Mouse (Mus musculus): ENCODE measurements around the gene Tm9sf1.

Tm9sf1 gene

DNA sequence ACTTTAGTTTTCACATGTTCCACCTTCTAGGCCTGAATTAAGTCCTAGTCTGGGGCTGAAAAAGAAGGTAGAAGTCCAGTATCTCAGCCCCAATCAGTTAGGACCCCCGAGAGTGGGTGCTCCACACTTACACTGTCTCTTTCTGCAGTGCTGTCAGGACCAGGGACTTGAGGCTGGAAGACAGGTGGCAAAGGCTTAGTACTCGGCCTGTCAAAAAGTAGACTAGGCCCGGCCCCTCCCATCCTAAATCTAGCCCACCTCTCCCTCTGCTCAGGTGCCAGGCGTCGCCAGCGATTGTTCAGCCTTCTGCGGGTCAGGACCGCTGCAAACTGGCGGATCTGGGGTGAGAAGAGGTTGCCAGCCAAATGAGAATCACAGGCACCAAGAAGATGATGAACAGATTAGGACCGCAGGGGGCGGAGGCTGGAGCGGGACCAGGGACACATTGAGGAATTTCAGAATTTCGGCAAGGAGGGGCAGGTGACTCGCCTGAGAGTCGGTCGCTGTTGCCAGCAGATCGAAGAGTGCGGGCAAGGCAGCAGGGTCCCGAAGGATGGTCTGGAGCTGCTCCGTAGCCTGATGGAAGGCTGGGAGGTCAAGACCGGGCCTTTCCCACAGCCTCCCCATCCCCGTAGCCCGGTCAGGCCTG, 8.6 kb downstream of the Tm9sf1 start:
- no peak for DNase-seq (ENCODE audit: low read depth)

DNA sequence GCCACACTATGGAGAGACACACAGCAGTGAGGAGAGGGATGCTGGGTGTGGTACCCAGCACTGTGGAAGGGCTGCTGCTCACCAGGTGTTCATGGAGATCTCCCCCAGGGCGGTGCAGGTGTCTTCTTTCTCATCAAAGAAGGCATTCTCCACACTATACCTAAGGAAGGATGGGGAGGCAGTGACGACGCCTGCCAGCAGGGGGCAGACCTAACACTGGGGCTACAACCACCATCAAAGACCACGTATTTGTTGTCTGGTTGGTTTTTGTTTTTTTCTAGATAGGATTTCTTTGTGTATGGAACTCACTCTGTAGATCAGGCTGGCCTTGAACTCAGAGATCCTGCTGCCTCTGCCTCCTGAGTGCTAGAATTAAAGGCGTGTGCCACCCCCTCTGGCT, 14.3 kb downstream of the Tm9sf1 start:
- DNase-seq (ENCODE audit: low read depth) = no peak

DNA sequence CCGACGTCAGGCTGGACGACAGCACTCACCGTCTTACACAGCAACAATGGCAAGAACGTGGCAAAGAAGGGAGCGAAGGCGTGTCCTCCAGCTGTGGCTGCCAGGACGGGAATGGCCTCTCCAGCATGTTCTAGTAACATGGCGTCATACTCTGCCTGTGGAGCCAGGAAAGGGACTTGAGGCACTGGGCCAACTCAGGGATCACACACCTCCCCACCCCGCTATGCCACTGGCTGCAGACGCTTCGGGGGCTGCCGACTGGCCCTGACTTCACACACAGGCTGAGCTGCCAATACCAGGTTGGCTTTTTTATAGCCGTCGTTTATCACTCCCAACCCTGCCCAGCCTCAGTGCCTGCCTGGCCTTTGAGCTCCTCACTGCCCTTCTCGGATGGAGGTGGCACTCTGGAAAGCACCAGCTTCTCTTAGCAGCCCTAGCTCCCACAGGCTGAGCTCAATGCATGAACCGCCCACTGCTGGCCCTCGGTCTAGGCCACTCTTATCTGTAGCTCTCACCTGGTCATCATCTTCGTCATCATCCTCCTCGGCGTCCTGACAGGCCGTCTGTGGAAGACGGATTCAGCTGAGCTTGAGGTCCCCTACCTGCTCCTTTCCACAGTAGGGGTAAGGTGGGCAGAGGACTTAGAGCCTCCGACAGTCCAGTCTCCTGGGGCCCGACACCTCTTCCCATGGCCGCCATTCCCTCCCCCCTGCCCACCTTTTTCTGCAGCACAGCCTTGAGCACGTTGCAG, 15.4 kb downstream of the Tm9sf1 start:
- no peak for DNase-seq (ENCODE audit: low read depth)

DNA sequence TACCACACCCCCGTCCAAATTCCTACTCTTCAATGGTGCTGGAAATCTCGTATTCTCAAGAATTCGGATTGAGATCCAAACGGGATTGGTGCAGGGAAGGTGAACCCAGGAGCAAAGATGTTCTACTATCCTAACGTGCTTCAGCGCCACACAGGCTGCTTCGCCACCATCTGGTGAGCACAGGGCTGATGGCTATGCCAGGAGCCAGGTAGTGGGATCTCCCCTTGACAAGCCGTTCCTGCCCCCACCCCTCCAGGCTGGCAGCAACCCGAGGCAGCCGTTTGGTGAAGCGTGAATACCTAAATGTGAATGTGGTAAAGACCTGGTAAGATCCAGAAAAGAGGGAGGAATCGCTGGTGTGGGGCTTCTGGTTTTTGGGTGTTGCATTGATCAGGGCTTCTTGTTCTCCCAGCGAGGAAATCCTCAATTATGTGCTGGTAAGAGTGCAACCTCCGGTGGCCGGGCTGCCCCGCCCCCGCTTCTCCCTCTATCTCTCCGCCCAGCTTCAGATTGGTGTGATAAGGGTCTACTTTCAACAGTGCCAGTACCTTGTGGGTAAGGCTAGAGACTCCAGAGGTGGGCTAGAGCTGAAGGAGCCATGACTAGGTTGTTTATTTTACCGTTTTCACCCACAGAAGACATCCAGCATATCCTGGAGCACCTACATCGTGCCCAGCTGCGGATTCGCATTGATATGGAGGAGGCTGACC, 25.0 kb downstream of the Tm9sf1 start:
- no peak for DNase-seq (ENCODE audit: low read depth)

DNA sequence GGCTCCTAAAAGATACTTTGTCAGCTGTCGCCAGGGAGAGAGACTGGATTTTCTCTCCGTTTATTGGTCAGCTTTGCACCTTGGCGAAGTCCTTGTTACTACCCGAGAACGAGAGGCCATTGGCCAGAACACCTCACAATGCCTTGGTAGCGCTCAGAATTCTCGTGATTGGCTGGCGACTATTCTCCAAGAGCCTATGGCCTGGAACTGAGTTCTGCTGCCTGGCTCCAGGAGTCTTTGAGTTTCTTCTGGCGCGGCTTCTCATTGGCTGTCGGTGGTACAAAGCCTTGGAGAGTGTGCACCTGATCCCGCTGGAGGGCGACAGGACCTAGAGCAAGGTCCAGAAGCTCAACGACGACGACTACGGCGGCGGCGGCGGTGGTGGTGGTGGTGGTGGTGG, 25.8 kb downstream of the Tm9sf1 start, which contains the start of gene Rec8:
Gene Rec8 (plus strand): TSS at position 216 of the 400 bp plus-strand sequence.
- DNase-seq (ENCODE audit: low read depth) = no peak

DNA sequence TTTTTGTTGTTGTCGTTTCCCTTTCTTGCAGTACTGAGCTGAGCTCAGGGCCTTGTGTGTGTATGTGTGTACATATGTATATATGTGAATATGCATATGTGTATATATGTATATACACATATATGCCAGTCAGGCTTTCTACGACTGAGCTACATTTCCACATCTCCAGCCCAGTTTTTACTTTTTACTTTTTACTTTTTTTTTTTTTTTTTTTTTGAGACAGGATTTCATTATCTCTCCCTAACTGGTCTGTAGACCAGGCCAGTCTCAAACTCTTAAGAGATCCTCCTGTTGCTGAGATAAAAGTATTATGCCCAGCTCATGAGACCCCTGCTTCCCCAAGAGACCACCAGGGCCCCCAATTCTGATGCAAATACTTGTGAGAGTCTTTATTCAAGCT, 26.8 kb downstream of the Tm9sf1 start:
- DNase-seq (ENCODE audit: low read depth) = no peak

DNA sequence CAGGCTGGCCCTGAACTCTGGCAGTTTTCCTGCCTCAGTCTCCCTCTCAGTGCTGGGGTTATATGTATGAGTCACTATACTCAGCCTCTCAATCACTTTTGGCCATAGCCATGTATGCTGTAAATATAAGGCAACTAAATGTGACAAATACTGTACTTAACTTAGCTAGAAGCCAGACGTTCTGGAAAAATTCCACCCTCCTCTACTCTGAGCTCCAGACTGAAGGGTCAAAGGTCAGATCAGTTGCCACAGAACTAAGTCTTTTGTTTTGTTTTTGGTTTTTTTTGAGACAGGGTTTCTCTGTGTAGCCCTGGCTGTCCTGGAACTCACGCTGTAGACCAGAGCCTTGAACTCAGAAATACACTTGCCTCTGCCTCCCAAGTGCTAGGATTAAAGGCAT, 27.7 kb downstream of the Tm9sf1 start:
- no peak for DNase-seq (ENCODE audit: low read depth)

DNA sequence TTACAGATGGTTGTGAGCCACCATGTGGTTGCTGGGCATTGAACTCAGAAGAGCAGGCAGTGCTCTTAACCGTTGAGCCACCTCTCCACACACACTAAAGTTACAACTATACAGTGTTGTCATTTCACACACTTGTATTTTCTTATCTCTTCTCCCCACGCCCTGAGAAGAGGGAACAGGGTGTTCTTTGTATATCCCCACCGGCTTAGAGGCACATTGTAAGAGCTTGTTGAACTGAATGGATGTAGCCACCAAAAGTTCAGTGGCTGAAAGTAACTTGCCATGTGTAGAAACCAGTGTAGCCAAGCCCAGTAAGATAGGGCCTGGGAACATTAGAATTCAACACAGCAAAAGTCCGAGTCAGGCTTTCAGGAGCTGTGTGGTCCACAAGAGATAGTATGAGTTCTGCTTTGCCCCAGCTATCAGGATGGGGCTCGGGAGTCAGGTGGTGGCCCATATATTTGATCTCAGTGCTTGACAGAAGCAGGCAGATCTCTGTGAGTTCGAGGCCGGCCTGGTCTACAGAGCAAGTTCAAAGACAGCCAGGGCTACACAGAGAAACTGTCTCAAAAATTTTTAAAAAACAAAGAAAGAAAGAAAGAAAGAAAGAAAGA, 28.9 kb downstream of the Tm9sf1 start:
- DNase-seq (ENCODE audit: low read depth) = no peak

DNA sequence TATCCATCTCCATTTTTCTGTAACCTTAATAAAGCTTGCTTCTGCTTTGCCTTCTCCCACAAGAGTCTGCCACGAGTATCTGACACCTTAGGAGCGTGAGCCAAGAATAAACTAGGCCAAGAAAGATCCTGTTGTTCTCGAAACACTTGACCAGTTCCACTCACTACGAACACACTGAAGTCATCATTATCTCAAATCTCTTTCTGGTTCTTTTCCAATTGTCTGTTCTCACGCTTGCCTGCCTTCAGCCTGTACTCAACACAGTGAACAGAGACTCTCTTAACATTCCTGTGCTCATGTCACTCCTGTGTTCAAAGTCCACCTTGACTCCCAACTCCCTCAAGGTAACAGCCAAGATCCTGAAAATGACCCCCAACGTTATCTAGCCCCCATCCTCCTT, 30.3 kb downstream of the Tm9sf1 start:
- no peak for DNase-seq (ENCODE audit: low read depth)

DNA sequence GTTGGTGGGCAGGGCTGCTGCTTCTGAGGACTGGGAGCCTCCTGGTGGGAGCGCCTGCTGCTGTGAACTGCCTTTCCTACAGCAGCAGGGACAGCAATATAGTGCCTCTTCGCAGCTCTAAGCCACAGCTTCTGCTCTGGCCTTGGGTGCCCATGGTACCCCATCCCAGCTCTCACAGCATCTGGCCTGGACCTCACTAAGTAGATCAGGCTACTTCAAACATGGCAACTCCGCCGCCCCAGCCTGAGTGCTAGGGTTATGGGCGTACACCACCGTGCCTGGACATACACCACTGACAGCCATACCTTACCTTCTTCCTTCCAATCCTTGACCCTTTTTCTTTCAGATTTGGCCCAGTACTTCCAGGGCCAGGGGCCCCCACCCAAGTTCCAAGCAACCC, 35.3 kb downstream of the Tm9sf1 start:
- DNase-seq (ENCODE audit: low read depth) = no peak

DNA sequence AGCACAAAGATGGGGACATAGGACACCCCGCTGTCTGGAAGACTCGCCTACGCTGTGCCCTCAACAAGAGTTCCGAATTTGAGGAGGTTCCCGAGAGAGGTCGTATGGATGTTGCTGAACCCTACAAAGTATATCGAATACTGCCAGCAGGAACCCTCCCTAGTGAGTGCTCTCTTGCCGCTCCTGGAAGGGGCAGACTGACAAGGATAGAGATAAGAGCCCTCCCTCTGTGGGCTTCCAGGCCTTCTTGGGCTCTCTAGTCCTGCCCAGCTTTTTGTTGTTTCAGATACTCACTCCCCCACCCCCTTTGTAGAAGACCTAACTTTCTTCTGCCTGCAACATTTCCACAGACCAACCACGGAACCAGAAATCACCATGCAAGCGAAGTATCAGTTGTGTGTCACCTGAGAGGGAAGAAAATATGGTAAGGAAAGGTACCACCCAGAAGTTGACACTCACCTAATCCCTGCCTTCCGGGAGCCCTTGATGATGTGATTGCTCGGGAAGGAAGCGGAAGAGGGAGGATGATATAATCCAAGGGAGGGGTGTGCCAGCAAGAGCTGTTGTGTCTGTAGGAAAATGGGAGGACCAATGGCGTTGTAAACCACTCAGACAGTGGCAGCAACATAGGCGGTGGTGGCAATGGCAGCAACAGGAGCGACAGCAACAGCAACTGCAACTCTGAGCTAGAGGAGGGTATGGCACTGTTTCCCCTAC, 37.7 kb downstream of the Tm9sf1 start:
- DNase-seq (ENCODE audit: low read depth) = no peak

DNA sequence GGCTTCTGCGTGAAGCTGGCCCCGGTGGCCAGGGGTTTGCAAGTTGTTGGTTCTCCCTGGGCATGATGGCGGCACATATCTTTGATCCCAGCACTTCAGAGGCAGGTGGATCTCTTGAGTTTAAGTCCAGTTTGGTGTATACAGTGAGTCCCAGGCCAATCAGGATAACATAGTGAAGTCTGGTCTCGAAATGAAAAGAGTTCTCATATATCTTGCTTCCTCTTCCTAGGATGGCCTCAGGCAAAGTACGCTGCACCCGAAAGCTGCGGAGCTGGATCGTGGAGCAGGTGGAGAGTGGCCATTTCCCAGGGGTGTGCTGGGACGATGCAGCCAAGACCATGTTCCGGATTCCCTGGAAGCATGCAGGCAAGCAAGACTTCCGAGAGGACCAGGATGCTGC, 38.8 kb downstream of the Tm9sf1 start:
- no peak for DNase-seq (ENCODE audit: low read depth)

DNA sequence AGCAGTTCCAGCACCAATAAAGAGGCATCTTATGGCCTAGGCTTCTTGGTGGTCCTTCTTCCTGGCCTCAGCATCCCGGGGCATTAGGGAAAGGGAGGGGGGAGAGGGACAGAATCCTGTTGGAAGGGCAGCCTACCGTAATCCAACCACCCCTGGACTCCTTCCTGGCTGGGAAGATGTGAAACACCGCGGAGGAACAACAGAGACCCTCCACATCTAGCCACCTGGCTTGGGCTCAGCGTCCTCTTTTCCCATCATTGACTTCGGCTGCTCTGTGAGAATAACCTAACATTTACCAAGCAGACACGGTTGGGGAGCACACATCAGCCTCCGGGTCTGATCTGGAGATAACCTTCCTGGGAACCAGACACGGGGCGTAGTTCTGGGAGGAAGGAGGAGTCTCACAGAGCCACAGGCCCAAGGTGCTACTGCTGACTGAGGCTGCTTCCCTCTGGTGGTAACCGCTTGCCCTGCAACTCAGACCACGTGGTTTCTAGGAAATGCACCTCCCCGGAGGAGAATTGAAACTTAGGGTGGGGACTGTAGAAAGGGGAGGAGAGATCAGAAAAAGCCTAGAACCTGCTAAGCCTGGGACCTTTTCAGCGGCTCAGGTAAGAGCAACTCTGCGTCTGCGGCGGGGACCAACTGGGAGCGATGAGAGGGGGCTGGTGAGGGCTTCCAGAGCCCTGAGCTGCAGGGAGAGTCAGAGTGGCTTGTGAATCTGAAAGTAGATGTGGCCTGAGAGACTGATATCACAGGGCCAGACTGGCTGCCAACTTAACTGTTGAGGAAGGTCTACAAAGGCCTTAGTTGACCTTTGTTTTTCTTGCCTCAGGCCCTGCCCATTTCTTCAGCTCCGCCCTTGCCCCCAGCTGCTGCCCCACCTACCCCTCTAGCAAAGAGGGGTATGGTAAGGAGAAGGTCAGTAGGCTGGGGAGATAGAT, 39.7 kb downstream of the Tm9sf1 start:
- DNase-seq (ENCODE audit: low read depth) = peak; percentile 98

DNA sequence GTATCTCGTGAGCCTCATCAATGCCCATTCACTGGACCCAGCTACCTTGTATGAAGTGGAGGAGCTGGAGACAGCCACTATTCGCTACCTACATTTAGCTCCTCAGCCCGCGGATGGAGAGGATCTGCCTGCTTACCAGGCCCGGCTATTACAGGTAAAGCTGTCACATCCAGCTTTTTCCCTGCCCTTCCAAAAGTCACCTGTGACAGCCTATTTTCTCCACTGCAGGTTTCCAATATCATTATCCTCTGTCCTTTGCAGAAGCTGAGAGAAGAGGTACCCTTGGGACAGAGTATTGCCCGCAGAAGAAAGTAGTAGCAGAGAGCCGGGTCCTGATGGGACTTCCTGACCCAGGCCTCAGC, 40.4 kb downstream of the Tm9sf1 start, which contains the start of gene Irf9:
Gene Irf9 (plus strand): TSS at position 301 of the 362 bp plus-strand sequence.
- DNase-seq (ENCODE audit: low read depth) = no peak

DNA sequence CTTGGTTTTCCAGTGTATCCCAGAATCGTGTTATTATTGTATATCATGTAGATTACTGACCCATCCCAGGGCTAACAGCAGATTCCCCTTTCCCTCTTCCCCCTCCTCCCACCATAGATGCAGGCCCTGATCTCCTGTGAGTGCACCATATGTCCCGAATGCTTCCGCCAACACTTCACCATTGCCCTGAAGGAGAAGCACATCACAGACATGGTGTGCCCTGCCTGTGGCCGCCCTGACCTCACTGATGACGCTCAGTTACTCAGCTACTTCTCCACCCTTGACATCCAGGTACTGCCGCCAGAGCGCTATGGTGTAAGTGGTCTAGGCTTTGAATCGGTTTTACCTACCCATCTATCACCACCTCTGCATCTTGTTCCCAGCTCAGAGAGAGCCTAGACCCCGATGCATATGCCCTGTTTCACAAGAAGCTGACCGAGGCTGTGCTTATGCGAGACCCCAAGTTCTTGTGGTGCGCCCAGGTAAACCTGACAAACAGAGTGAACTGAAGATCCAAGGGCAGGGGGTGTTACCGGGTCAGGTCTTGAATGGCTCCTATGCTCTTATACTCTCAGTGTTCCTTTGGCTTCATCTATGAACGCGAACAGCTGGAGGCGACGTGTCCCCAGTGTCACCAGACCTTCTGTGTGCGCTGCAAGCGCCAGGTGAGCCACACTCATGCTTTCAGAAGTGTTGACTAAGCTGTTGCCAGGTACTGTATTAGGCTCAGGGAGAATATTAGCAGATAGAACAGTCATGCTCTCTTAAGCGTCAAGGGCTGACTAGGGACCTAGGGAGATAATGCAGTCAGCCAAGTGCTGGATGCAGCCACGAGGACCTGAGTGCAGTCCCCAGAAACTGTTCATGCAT, 44.9 kb downstream of the Tm9sf1 start:
- DNase-seq (ENCODE audit: low read depth) = no peak

DNA sequence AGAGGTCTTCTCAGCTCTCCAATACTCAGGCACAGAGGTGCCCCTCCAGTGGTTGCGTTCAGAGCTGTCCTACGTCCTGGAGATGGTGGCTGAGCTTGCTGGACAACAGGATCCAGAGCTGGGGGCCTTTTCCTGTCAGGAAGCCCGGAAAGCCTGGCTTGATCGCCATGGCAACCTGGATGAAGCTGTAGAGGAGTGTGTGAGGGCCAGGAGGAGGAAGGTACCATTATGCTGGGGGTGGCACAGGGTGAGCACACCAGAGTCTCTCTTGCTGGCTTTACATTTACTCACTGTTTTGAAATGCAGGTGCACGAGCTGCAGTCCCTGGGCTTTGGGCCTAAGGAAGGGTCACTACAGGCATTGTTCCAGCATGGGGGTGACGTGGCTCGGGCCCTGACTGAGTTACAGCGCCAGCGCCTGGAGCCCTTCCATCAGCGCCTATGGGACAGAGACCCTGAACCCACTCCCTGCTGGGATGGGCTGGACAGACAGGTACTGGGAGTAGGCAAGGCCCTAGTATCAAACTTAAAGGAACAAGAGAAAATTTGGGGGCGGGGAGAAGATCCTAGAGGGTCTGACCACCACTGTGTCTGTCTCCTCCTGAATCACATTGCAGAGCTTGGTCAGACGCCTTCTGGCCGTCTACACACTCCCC, 47.4 kb downstream of the Tm9sf1 start:
- no peak for DNase-seq (ENCODE audit: low read depth)

DNA sequence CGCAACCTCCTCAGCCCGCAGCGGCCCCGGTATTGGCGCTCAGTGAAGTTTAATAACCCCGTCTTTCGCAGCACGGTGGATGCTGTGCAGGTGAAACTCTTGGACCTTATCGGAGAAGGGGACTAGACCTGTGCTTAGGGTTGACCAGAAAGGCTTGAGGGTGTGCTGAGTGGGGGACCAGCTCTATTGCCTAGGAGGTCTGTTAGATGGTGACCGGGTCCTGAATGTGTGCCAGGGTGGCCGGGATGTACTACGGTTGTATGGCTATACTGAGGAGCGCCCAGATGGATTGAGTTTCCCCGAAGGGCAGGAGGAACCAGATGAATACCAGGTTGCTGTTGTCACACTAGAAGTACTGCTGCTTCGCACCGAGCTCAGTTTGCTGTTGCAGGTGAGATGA, 51.4 kb downstream of the Tm9sf1 start:
- no peak for DNase-seq (ENCODE audit: low read depth)

DNA sequence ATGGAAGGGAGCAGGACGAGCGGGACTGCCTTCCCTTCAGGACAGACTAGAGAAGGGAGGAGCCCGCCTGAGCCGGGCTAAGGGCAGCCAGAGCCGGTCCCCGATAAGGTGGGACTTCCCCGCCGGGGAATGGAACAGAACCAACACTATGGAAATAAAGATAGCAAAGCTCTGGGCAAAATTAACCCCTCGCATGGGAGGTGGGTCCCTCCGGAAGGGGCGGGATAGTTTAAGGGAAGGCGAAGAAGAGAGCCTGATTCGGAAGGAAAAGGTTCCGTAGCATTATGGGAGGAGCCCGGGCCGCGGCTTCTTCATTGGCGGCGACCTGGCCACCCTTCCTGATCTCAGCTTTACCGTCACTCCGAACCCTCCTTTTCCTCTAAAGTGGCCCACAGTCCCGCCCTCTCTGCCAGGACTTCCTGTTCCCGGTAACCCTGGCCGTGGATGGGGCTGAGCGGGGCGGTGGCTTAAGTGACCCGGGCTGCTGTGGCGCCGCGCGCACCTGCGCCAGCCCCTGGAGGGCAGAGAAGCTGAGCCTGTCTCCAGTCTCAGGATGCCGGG, 52.2 kb downstream of the Tm9sf1 start, which contains the start of gene Rnf31:
Gene Rnf31 (plus strand): TSS at position 378 of the 561 bp plus-strand sequence.
- DNase-seq (ENCODE audit: low read depth) = peak; percentile 86

Measured in fibroblast of lung, adult 2 months (primary cell).